Mouse (Mus musculus) heart, postnatal 0 days (tissue): ENCODE measurements around the gene Gbf1.

Experiments used
- CTCF ChIP-seq: IDR thresholded peaks from 2 replicates; pipeline ENCODE4 v1.5.1; 2016; ENCODE audit warnings: antibody characterized with exemption, control low read depth, low read depth
- EP300 ChIP-seq: IDR thresholded peaks from 2 replicates; pipeline ENCODE4 v1.6.1; 2016; ENCODE audit warnings: antibody characterized with exemption, low read depth

DNA sequence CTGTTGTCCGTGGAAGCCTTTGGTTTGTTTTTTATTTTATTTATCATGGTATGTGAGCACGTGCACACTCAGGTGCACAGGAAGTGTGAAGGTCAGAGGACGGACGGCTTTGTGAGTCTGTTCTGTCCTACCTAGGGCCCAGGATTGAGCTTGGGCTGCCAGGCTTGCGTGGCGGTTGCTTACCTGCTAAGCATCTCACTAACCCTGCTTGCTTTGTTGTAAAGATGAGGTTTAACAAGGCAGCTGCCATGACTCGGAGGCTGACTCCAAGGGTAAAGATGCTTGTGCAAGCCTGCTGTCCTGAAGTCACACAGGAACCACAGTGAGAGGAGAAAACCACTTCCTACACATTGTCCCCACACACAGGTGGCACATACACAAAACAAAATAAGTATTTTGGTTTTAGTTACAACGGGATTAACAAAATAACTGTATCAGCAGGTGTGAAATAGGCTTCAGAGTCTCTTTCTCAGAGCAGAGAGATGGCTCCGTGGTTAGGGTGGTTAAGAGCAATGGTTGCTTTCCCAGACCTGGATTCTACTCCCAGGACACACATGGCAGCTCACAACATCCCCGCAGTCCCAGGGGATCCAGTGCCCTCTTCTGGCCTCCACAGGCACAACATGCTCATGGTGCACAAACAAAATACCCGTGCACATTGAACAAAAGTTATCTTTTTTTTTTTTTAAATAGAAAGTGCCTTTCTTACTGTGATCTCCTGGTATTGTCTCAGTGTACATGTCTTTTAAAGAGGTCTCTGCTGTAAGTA, 130.0 kb downstream of the Gbf1 start:
- TF ChIP-seq CTCF, result no peak
- no peak for TF ChIP-seq EP300
